Mouse (Mus musculus) embryonic stem cell, embryonic (primary cell): ENCODE data around the gene Izumo1r.
"Not testable (repeated sequence)": the region's sequence is repeated elsewhere in the genome, so short reads cannot be mapped to it uniquely, and the experiment has no call there.

Experiments used
- CTCF ChIA-PET, 4 experiments: fragments of 300-600 bp in 2 of 4; fragments of 350-600 bp in 2 of 4; sonication (Branson Sonifier 250); formaldehyde crosslinking; loops; one replicate each; lab custom pipeline; 2022; ENCODE audit warnings: inconsistent platforms in 2 of 4; lab: Charles Lee
- POLR2A ChIA-PET, 4 experiments: fragments of 300-600 bp in 2 of 4; fragments of 350-600 bp in 2 of 4; sonication (Branson Sonifier 250); formaldehyde crosslinking; loops; one replicate each; lab custom pipeline; 2022; ENCODE audit warnings: antibody characterized with exemption in 4 of 4, inconsistent platforms in 1 of 4; lab: Charles Lee

Gene Izumo1r

GRCm38 (mm10) chr9:14884641-14885040 is 19.1 kb downstream of the Izumo1r start:
- CTCF ChIA-PET, result interaction anchor here in 2 of 4 experiments (1.0 to 1.2 kb wide), 2 partner anchors 10 to 131 kb away, joined by 3 read pairs; no protein-coding TSS in a partner anchor
- POLR2A ChIA-PET, result no interaction called here

GRCm38 (mm10) chr9:14876566-14876965 is 27.2 kb downstream of the Izumo1r start:
- CTCF ChIA-PET, POLR2A ChIA-PET: not testable (repeated sequence)

- CTCF ChIA-PET, result no interaction called here
- POLR2A ChIA-PET, result interaction anchor here in 1 of 4 experiments (0.5 kb wide), 1 partner anchor 108 kb away, joined by 4 read pairs; no protein-coding TSS in a partner anchor
Measured at GRCm38 (mm10) chr9:14875743-14876507, 27.8 kb downstream of the Izumo1r start.

- ChIA-PET POLR2A (interaction anchor here in 1 of 4 experiments (0.6 to 1.0 kb wide), 2 partner anchors 12 to 196 kb away, joined by 4 read pairs; partner anchors contain the start of gene Gpr83), CTCF (no interaction called here)
Measured at GRCm38 (mm10) chr9:14872181-14872930, 31.4 kb downstream of the Izumo1r start.

- ChIA-PET CTCF (no interaction called here), POLR2A (interaction anchor here in 1 of 4 experiments (0.6 to 1.0 kb wide), 2 partner anchors 11 to 196 kb away, joined by 4 read pairs; partner anchors contain the start of gene Gpr83)
Measured at GRCm38 (mm10) chr9:14871536-14871935, 32.2 kb downstream of the Izumo1r start.

GRCm38 (mm10) chr9:14870802-14871201 is 32.9 kb downstream of the Izumo1r start:
- CTCF ChIA-PET, result no interaction called here
- POLR2A ChIA-PET, result interaction anchor here in 1 of 4 experiments (1.2 kb wide), 1 partner anchor 11 kb away, joined by 3 read pairs; the partner anchor contains the start of gene Gpr83

- POLR2A ChIA-PET, result interaction anchor here in 1 of 4 experiments (1.2 kb wide), 1 partner anchor 11 kb away, joined by 3 read pairs; the partner anchor contains the start of gene Gpr83
- CTCF ChIA-PET, result no interaction called here
Measured at GRCm38 (mm10) chr9:14870377-14870776, 33.4 kb downstream of the Izumo1r start.

GRCm38 (mm10) chr9:14868326-14868725 is 35.4 kb downstream of the Izumo1r start:
- POLR2A ChIA-PET, result interaction anchor here in 1 of 4 experiments (0.5 kb wide), 1 partner anchor 174 kb away, joined by 5 read pairs; no protein-coding TSS in a partner anchor
- CTCF ChIA-PET, result interaction anchor here in 2 of 4 experiments (0.9 to 1.5 kb wide), 2 partner anchors 147 kb away, joined by 4 to 5 read pairs; no protein-coding TSS in a partner anchor

GRCm38 (mm10) chr9:14866957-14867356 is 36.8 kb downstream of the Izumo1r start:
- CTCF ChIA-PET, result no interaction called here
- POLR2A ChIA-PET, result interaction anchor here in 1 of 4 experiments (1.5 kb wide), 1 partner anchor 9 kb away, joined by 3 read pairs; no protein-coding TSS in a partner anchor

- POLR2A ChIA-PET, result no interaction called here
- CTCF ChIA-PET, result no interaction called here
Measured at GRCm38 (mm10) chr9:14864726-14865125, 39.0 kb downstream of the Izumo1r start.

GRCm38 (mm10) chr9:14863126-14863525 is 40.6 kb downstream of the Izumo1r start:
- CTCF ChIA-PET, result no interaction called here
- POLR2A ChIA-PET, result interaction anchor here in 1 of 4 experiments (1.1 kb wide), 1 partner anchor 117 kb away, joined by 3 read pairs; no protein-coding TSS in a partner anchor

GRCm38 (mm10) chr9:14859868-14860639 is 43.7 kb downstream of the Izumo1r start, which contains the start of gene Gpr83:
Gpr83 (plus strand) TSS chr9:14860210.
- ChIA-PET CTCF (interaction anchor here in 2 of 4 experiments (0.6 to 1.8 kb wide), 3 partner anchors 13 to 197 kb away, joined by 3 to 6 read pairs (median 5); no protein-coding TSS in a partner anchor), POLR2A (interaction anchor here in 2 of 4 experiments (0.9 to 1.9 kb wide), 4 partner anchors 10 to 15 kb away, joined by 3 to 12 read pairs (median 4); no protein-coding TSS in a partner anchor)

- POLR2A ChIA-PET, result interaction anchor here in 1 of 4 experiments (0.7 to 1.7 kb wide), 7 partner anchors 8 to 449 kb away, joined by 3 to 5 read pairs (median 3); no protein-coding TSS in a partner anchor
- CTCF ChIA-PET, result interaction anchor here in 1 of 4 experiments (1.6 to 2.2 kb wide), 2 partner anchors 12 to 157 kb away, joined by 5 to 7 read pairs; no protein-coding TSS in a partner anchor
Measured at GRCm38 (mm10) chr9:14858782-14859181, 45.0 kb downstream of the Izumo1r start.

GRCm38 (mm10) chr9:14858170-14858706 is 45.5 kb downstream of the Izumo1r start:
- ChIA-PET CTCF (interaction anchor here in 1 of 4 experiments (1.6 to 2.2 kb wide), 2 partner anchors 12 to 157 kb away, joined by 5 to 7 read pairs; no protein-coding TSS in a partner anchor), POLR2A (interaction anchor here in 1 of 4 experiments (0.7 to 1.6 kb wide), 6 partner anchors 9 to 450 kb away, joined by 3 to 5 read pairs (median 3); no protein-coding TSS in a partner anchor)

- ChIA-PET CTCF (interaction anchor here in 1 of 4 experiments (0.6 to 2.2 kb wide), 3 partner anchors 10 to 318 kb away, joined by 3 to 7 read pairs (median 5); no protein-coding TSS in a partner anchor), POLR2A (interaction anchor here in 1 of 4 experiments (1.6 kb wide), 1 partner anchor 108 kb away, joined by 4 read pairs; no protein-coding TSS in a partner anchor)
Measured at GRCm38 (mm10) chr9:14856922-14857654, 46.7 kb downstream of the Izumo1r start.

- CTCF ChIA-PET, result interaction anchor here in 3 of 4 experiments (0.6 to 1.5 kb wide), 6 partner anchors 8 to 265 kb away, joined by 3 to 11 read pairs (median 4); partner anchors contain the start of gene Panx1 (in 1 of the 3)
- POLR2A ChIA-PET, result interaction anchor here in 3 of 4 experiments (0.6 to 1.6 kb wide), 8 partner anchors 26 to 564 kb away, joined by 3 to 5 read pairs (median 4); partner anchors contain the start of genes Taf1d (in 2 of the 3), 4931406C07Rik (in 1 of the 3) and Kdm4d (in 1 of the 3)
Measured at GRCm38 (mm10) chr9:14854585-14854984, 49.2 kb downstream of the Izumo1r start.
